Mouse (Mus musculus): ENCODE results near the gene Arhgef2. TPM values are rescaled to one million over a fixed set of nuclear protein-coding genes. Genes with fewer than 3 reads are reported as not detected.

Gene Arhgef2
- total and polyA plus RNA-seq, 2 experiments from 2014 or later = 66.7 to 78.8 TPM

- Histone ChIP-seq H3K4me3 (ENCODE audit: low read depth, low read length) (no peak overlapping the region), H3K36me3 (ENCODE audit: insufficient read depth) (peaks cover 82% of the 10 kb centered on the region), H3K9ac (no peak overlapping the region), H3K4me1 (ENCODE audit: insufficient read depth) (no peaks in the 10 kb centered on the region), H3K27me3 (ENCODE audit: insufficient read depth, low read length) (no peaks in the 10 kb centered on the region), H3K9me3 (ENCODE audit: low read length) (no peaks in the 10 kb centered on the region), H3K4me2 (ENCODE audit: low read depth) (no peak overlapping the region), H3K27ac (ENCODE audit: low read depth, low read length) (no peak overlapping the region)
- ATAC-seq = no peak
- DNase-seq = no peak
- WGBS = 96% methylated on average over 12 of the region's 12 CpGs
- no peak for TF ChIP-seq CTCF (IDR thresholded peaks at IDR 0.05; ENCODE audit: low read depth)
Observed at GRCm38 (mm10) chr3:88639239-88639638, 33.5 kb downstream of the Arhgef2 start.

GRCm38 (mm10) chr3:88640676-88641075 lies 34.9 kb downstream of the Arhgef2 start:
- no peaks in the 10 kb centered on the region for H3K27me3 ChIP-seq (ENCODE audit: insufficient read depth, low read length)
- H3K27ac ChIP-seq (ENCODE audit: low read depth, low read length) = no peak overlapping the region
- no peaks in the 10 kb centered on the region for H3K4me1 ChIP-seq (ENCODE audit: insufficient read depth)
- peak; percentile 79 for DNase-seq
- H3K9me3 ChIP-seq (ENCODE audit: low read length) = no peaks in the 10 kb centered on the region
- H3K4me3 ChIP-seq (ENCODE audit: low read depth, low read length) = no peak overlapping the region
- peak; percentile 80 for TF ChIP-seq CTCF (IDR thresholded peaks at IDR 0.05; ENCODE audit: low read depth)
- no peak overlapping the region for H3K9ac ChIP-seq
- H3K36me3 ChIP-seq (ENCODE audit: insufficient read depth) = peaks cover 80% of the 10 kb centered on the region
- no peak overlapping the region for H3K4me2 ChIP-seq (ENCODE audit: low read depth)
- ATAC-seq = peak; percentile 84
- 82% methylated on average over 1 of the region's 1 CpGs for WGBS

DNA sequence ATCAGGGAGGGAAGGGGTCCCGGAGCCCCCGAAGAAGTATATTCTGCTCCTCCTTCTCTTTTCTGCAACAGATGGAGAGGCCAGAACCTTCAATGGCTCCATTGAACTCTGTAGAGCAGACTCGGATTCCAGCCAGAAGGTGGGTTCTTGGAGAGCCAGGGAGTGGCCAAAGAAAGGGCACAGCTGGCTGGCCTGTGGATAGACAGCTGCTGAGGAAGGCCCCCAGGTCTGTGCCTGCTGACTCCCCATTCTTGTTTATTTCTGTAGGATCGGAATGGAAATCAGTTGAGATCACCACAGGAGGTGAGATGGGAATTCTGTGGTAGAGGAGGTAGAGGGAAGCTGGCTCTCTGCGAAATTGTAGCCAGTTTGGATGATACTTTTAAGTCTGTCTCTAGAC lies 37.3 kb downstream of the Arhgef2 start:
- Histone ChIP-seq H3K9ac (no peak overlapping the region), H3K27me3 (ENCODE audit: insufficient read depth, low read length) (no peaks in the 10 kb centered on the region), H3K4me3 (ENCODE audit: low read depth, low read length) (no peak overlapping the region), H3K27ac (ENCODE audit: low read depth, low read length) (no peak overlapping the region), H3K4me2 (ENCODE audit: low read depth) (no peak overlapping the region), H3K9me3 (ENCODE audit: low read length) (no peaks in the 10 kb centered on the region), H3K36me3 (ENCODE audit: insufficient read depth) (peaks cover 84% of the 10 kb centered on the region), H3K4me1 (ENCODE audit: insufficient read depth) (no peaks in the 10 kb centered on the region)
- 79% methylated on average over 5 of the region's 5 CpGs for WGBS
- no peak for TF ChIP-seq CTCF (IDR thresholded peaks at IDR 0.05; ENCODE audit: low read depth)
- DNase-seq (no peak), ATAC-seq (no peak)

GRCm38 (mm10) chr3:88645937-88646336 lies 40.2 kb downstream of the Arhgef2 start:
- no peak for DNase-seq
- WGBS = 92% methylated on average over 12 of the region's 12 CpGs

DNA sequence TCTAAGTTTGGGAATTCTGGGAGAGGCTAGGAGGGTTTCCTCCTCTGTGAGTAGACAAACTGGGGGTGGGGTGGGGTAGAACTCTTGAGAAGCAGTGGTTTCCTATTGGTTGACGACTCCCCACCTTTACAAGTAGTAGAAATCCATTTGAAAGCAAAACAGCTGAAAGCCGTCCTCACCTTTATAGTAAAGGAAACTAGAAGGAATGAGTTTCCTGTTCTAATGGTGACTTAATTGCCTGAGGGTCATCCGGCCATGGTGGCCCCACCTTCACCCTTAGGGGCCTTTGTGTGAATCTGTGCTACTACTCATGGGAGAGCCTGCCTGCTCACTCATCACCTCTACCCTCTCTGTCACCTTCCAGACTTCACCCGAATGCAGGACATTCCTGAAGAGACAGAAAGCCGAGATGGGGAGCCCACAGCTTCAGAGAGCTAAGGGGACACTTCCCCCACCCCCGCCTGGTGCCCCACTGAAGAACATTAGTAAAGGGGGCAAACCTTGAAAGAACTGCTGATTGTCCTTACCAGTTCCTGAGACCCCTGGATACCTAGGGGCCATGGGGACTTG lies 40.7 kb downstream of the Arhgef2 start:
- ATAC-seq (no peak), DNase-seq (no peak)
- Histone ChIP-seq H3K9me3 (ENCODE audit: low read length) (no peaks in the 10 kb centered on the region), H3K27me3 (ENCODE audit: insufficient read depth, low read length) (no peaks in the 10 kb centered on the region), H3K9ac (no peak overlapping the region), H3K4me3 (ENCODE audit: low read depth, low read length) (no peak overlapping the region), H3K4me2 (ENCODE audit: low read depth) (no peak overlapping the region), H3K4me1 (ENCODE audit: insufficient read depth) (no peaks in the 10 kb centered on the region), H3K27ac (ENCODE audit: low read depth, low read length) (no peak overlapping the region), H3K36me3 (ENCODE audit: insufficient read depth) (peaks cover 71% of the 10 kb centered on the region)
- 88% methylated on average over 6 of the region's 6 CpGs for WGBS
- TF ChIP-seq CTCF (IDR thresholded peaks at IDR 0.05; ENCODE audit: low read depth) = no peak

More at GRCm38 (mm10) chr3:88645937-88646336, 40.2 kb downstream of the Arhgef2 start:
- H3K4me3 ChIP-seq (ENCODE audit: low read depth, low read length) = no peak overlapping the region
- TF ChIP-seq CTCF (IDR thresholded peaks at IDR 0.05; ENCODE audit: low read depth) = no peak
- no peak overlapping the region for H3K4me2 ChIP-seq (ENCODE audit: low read depth)
- H3K4me1 ChIP-seq (ENCODE audit: insufficient read depth) = no peaks in the 10 kb centered on the region
- H3K27ac ChIP-seq (ENCODE audit: low read depth, low read length) = no peak overlapping the region
- no peak overlapping the region for H3K9ac ChIP-seq
- no peaks in the 10 kb centered on the region for H3K9me3 ChIP-seq (ENCODE audit: low read length)
- H3K27me3 ChIP-seq (ENCODE audit: insufficient read depth, low read length) = no peaks in the 10 kb centered on the region
- peaks cover 72% of the 10 kb centered on the region for H3K36me3 ChIP-seq (ENCODE audit: insufficient read depth)
- ATAC-seq = no peak

- WGBS = 86% methylated on average over 3 of the region's 3 CpGs
- H3K4me2 ChIP-seq (ENCODE audit: low read depth) = no peak overlapping the region
- no peak for ATAC-seq
- H3K4me3 ChIP-seq (ENCODE audit: low read depth, low read length) = no peak overlapping the region
- no peaks in the 10 kb centered on the region for H3K9me3 ChIP-seq (ENCODE audit: low read length)
- no peaks in the 10 kb centered on the region for H3K27me3 ChIP-seq (ENCODE audit: insufficient read depth, low read length)
- TF ChIP-seq CTCF (IDR thresholded peaks at IDR 0.05; ENCODE audit: low read depth) = no peak
- no peak overlapping the region for H3K9ac ChIP-seq
- peaks cover 65% of the 10 kb centered on the region for H3K36me3 ChIP-seq (ENCODE audit: insufficient read depth)
- H3K27ac ChIP-seq (ENCODE audit: low read depth, low read length) = peak overlapping the region; percentile 23; the same call in 1 of the 2 replicates
- no peaks in the 10 kb centered on the region for H3K4me1 ChIP-seq (ENCODE audit: insufficient read depth)
- DNase-seq = no peak
Observed at GRCm38 (mm10) chr3:88647076-88647475, 41.3 kb downstream of the Arhgef2 start.

DNA sequence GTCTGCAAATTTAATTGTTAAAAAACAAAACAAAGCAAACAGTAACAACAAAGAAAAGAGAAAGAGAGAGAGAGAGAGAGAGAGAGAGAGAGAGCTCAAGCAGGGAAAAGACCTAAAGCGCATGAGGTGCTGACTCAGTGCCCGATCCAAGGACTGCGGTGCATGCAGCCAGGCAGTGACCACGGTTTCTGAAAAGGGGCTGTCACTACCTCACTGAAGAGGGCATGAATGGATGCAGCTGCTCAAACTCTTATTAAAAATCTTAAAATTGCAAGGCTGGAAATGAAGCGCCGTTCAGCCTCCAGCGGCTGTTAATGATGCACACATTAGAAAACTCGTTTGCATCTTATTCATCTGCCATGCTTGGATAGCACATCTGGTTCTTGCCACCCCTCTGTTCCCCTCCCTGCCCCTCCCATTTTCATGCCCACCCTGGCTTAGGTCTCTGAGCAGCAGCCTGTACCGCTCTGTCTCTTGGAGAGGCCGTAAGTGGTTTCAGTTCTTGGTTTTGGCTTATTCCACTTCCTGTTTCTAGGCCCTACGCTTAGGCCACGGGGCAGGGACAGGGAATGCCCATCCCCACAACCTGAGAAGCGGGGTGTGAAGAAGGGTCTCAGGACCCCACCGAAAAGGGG lies 42.1 kb downstream of the Arhgef2 start:
- no peak overlapping the region for H3K4me2 ChIP-seq (ENCODE audit: low read depth)
- H3K9ac ChIP-seq = no peak overlapping the region
- no peaks in the 10 kb centered on the region for H3K27me3 ChIP-seq (ENCODE audit: insufficient read depth, low read length)
- H3K4me3 ChIP-seq (ENCODE audit: low read depth, low read length) = no peak overlapping the region
- no peak for TF ChIP-seq CTCF (IDR thresholded peaks at IDR 0.05; ENCODE audit: low read depth)
- H3K36me3 ChIP-seq (ENCODE audit: insufficient read depth) = peaks cover 57% of the 10 kb centered on the region
- ATAC-seq (peak; percentile 76), DNase-seq (peak; percentile 28)
- H3K27ac ChIP-seq (ENCODE audit: low read depth, low read length) = peak overlapping the region; percentile 45; the same call in 1 of the 2 replicates
- no peaks in the 10 kb centered on the region for H3K4me1 ChIP-seq (ENCODE audit: insufficient read depth)
- 73% methylated on average over 14 of the region's 14 CpGs for WGBS
- H3K9me3 ChIP-seq (ENCODE audit: low read length) = no peaks in the 10 kb centered on the region

Measured in forebrain, postnatal 0 days (tissue).